Mouse (Mus musculus): ENCODE results near the gene Hspb11. TPM values are rescaled to one million over a fixed set of nuclear protein-coding genes. Genes with fewer than 3 reads are reported as not detected.

Hspb11 gene
- polyA plus RNA-seq, 1 experiment from 2014 or later = 43.9 TPM

GRCm38 (mm10) chr4:107252522-107252921, 871 bp upstream of the Hspb11 start:
- ATAC-seq (ENCODE audit: insufficient number of reproducible peaks, low FRiP score, low TSS enrichment, low read depth) = no peak
- Histone ChIP-seq H3K4me1 (peaks cover 19% of the 10 kb centered on the region), H3K36me3 (no peaks in the 10 kb centered on the region), H3K9ac (peak overlapping the region; percentile 69; the same call in 1 of the 2 replicates), H3K27ac (replicated peaks) (0 out of 2 replicates have a peak overlapping the region, but pooled peaks have one; percentile 61), H3K9me3 (replicated peaks) (no peaks in the 10 kb centered on the region), H3K27me3 (no peaks in the 10 kb centered on the region), H3K4me3 (replicated peaks) (peak overlapping the region; percentile 91), H3K4me2 (replicated peaks) (peak overlapping the region; percentile 65)
- WGBS = under 1% methylated on average over 11 of the region's 11 CpGs

DNA sequence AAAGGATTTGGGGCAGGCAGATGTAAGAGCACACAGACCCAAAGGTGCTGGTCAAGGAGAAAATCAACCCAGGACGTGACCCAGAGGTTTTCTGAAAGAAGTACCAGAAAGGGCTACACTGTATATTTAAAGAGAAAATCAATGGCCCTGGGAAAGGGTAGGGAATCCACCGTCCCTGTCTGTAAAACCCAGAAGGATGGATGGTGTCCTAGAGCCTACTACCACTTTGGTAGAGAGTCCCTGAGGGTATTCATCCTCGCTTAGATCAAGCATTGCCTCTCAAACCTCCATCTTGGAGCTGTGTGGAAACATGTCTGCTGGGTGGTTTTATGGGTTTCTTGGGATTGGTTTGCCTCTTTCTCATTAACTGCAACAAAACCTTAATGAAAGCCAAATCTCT, 1.0 kb downstream of the Hspb11 start:
- H3K9me3 ChIP-seq (replicated peaks) = no peaks in the 10 kb centered on the region
- no peaks in the 10 kb centered on the region for H3K36me3 ChIP-seq
- peak overlapping the region; percentile 76; the same call in 1 of the 2 replicates for H3K27ac ChIP-seq (replicated peaks)
- peak overlapping the region; percentile 68 for H3K9ac ChIP-seq
- no peaks in the 10 kb centered on the region for H3K27me3 ChIP-seq
- H3K4me3 ChIP-seq (replicated peaks) = peak overlapping the region; percentile 91
- H3K4me2 ChIP-seq (replicated peaks) = peak overlapping the region; percentile 56
- H3K4me1 ChIP-seq = peaks cover 17% of the 10 kb centered on the region
- 14% methylated on average over 3 of the region's 3 CpGs for WGBS
- no peak for ATAC-seq (ENCODE audit: insufficient number of reproducible peaks, low FRiP score, low TSS enrichment, low read depth)

DNA sequence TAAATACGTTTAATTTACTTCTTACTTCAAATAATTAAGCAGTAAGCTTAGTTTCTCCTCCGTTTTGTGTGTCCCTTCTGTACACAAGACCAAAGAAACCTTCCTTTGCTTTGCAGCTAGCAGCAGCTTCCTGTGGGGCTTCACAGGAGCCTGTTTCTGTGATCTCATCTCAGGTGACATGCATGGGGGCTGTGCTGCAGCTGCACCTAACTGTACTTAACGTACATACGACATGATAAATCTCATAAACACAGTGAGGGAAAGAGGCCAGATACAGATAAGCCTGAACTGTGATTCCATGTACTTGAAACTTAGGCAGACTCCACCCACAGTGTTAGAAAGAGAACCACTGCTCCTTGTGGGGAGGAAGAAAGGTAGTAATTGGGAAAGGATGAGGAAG, 6.6 kb downstream of the Hspb11 start:
- H3K27me3 ChIP-seq = no peaks in the 10 kb centered on the region
- no peak for ATAC-seq (ENCODE audit: insufficient number of reproducible peaks, low FRiP score, low TSS enrichment, low read depth)
- H3K27ac ChIP-seq (replicated peaks) = no peak overlapping the region
- peaks cover 8% of the 10 kb centered on the region for H3K36me3 ChIP-seq
- no peaks in the 10 kb centered on the region for H3K9me3 ChIP-seq (replicated peaks)
- no peaks in the 10 kb centered on the region for H3K4me1 ChIP-seq
- no peak overlapping the region for H3K4me3 ChIP-seq (replicated peaks)
- H3K9ac ChIP-seq = no peak overlapping the region
- 44% methylated on average over 4 of the region's 4 CpGs for WGBS
- H3K4me2 ChIP-seq (replicated peaks) = no peak overlapping the region

DNA sequence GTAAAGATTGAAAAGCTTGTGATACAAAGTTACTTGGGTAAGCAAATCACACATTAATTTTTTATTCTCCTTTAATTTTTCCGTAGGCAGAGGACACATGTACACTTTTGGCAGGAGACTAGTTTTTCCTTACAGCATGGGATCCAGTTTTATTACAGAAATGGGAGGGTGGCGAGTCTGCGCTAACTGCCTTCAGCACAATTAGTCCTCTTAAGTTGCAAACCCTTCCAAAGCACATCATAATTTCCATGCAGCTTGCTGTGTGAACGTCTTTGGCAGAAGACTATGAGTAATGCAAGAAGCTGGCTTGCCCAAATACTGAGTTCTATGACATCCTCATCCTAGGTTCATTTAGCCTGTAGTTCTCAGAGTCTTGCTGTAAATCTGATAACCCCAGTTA, 20.3 kb downstream of the Hspb11 start:
- no peaks in the 10 kb centered on the region for H3K9me3 ChIP-seq (replicated peaks)
- no peaks in the 10 kb centered on the region for H3K27me3 ChIP-seq
- no peak overlapping the region for H3K4me3 ChIP-seq (replicated peaks)
- peaks cover 9% of the 10 kb centered on the region; the same call in 1 of the 2 replicates for H3K36me3 ChIP-seq
- no peak overlapping the region for H3K4me2 ChIP-seq (replicated peaks)
- no peak overlapping the region for H3K9ac ChIP-seq
- 63% methylated on average over 4 of the region's 4 CpGs for WGBS
- H3K27ac ChIP-seq (replicated peaks) = no peak overlapping the region
- H3K4me1 ChIP-seq = no peaks in the 10 kb centered on the region
- no peak for ATAC-seq (ENCODE audit: insufficient number of reproducible peaks, low FRiP score, low TSS enrichment, low read depth)

- H3K27ac ChIP-seq (replicated peaks) = no peak overlapping the region
- no peaks in the 10 kb centered on the region for H3K27me3 ChIP-seq
- no peak overlapping the region for H3K4me2 ChIP-seq (replicated peaks)
- H3K4me1 ChIP-seq = no peaks in the 10 kb centered on the region
- H3K9ac ChIP-seq = no peak overlapping the region
- H3K9me3 ChIP-seq (replicated peaks) = no peaks in the 10 kb centered on the region
- 64% methylated on average over 5 of the region's 5 CpGs for WGBS
- peaks cover 9% of the 10 kb centered on the region; the same call in 1 of the 2 replicates for H3K36me3 ChIP-seq
- H3K4me3 ChIP-seq (replicated peaks) = no peak overlapping the region
- no peak for ATAC-seq (ENCODE audit: insufficient number of reproducible peaks, low FRiP score, low TSS enrichment, low read depth)
Measured at GRCm38 (mm10) chr4:107274511-107274910, 21.1 kb downstream of the Hspb11 start.

DNA sequence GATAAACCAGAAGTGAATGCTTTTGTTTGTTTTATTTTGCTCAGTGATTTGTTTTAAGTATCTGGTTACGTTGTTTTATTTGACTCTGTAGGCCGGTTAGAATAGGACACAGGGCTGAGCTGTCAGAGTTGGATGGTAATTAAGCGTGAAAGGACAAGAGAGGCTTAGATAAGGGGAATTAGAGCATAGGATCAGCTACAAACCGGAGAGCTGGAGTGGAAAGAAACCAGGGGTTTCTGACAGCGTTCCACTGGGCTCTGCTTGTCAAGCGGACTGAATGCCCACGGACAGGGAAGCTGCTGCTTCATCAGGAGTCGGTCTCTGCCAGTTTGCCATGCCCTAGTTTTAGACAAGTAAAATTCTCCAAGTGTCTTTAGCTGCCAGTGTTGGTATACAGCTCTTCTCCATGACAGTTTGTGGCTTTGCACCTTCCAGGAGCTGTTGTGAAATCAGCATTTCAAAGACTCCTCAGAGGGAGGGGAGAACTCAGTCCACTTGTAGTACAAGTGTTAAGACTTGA, 24.9 kb downstream of the Hspb11 start:
- no peaks in the 10 kb centered on the region for H3K9me3 ChIP-seq (replicated peaks)
- H3K4me2 ChIP-seq (replicated peaks) = no peak overlapping the region
- H3K36me3 ChIP-seq = peaks cover 19% of the 10 kb centered on the region
- 40% methylated on average over 8 of the region's 8 CpGs for WGBS
- ATAC-seq (ENCODE audit: insufficient number of reproducible peaks, low FRiP score, low TSS enrichment, low read depth) = no peak
- no peak overlapping the region for H3K27ac ChIP-seq (replicated peaks)
- H3K27me3 ChIP-seq = no peaks in the 10 kb centered on the region
- no peak overlapping the region for H3K4me3 ChIP-seq (replicated peaks)
- H3K9ac ChIP-seq = no peak overlapping the region
- H3K4me1 ChIP-seq = no peaks in the 10 kb centered on the region

- Histone ChIP-seq H3K4me3 (replicated peaks) (no peak overlapping the region), H3K9ac (no peak overlapping the region), H3K4me1 (no peaks in the 10 kb centered on the region), H3K9me3 (replicated peaks) (no peaks in the 10 kb centered on the region), H3K27me3 (no peaks in the 10 kb centered on the region), H3K36me3 (peaks cover 14% of the 10 kb centered on the region), H3K4me2 (replicated peaks) (no peak overlapping the region), H3K27ac (replicated peaks) (no peak overlapping the region)
- 82% methylated on average over 7 of the region's 7 CpGs for WGBS
- no peak for ATAC-seq (ENCODE audit: insufficient number of reproducible peaks, low FRiP score, low TSS enrichment, low read depth)
Measured at GRCm38 (mm10) chr4:107280843-107281475, 27.6 kb downstream of the Hspb11 start.

- 74% methylated on average over 3 of the region's 3 CpGs for WGBS
- Histone ChIP-seq H3K4me2 (replicated peaks) (no peak overlapping the region), H3K27ac (replicated peaks) (no peak overlapping the region), H3K4me3 (replicated peaks) (no peak overlapping the region), H3K36me3 (peaks cover 6% of the 10 kb centered on the region), H3K4me1 (no peaks in the 10 kb centered on the region), H3K9me3 (replicated peaks) (no peaks in the 10 kb centered on the region), H3K9ac (no peak overlapping the region), H3K27me3 (no peaks in the 10 kb centered on the region)
- ATAC-seq (ENCODE audit: insufficient number of reproducible peaks, low FRiP score, low TSS enrichment, low read depth) = no peak
Measured at GRCm38 (mm10) chr4:107285446-107286200, 32.2 kb downstream of the Hspb11 start.

- Histone ChIP-seq H3K4me3 (replicated peaks) (no peak overlapping the region), H3K9ac (no peak overlapping the region), H3K36me3 (no peaks in the 10 kb centered on the region), H3K4me2 (replicated peaks) (no peak overlapping the region), H3K9me3 (replicated peaks) (no peaks in the 10 kb centered on the region), H3K27me3 (no peaks in the 10 kb centered on the region), H3K27ac (replicated peaks) (no peak overlapping the region), H3K4me1 (no peaks in the 10 kb centered on the region)
- WGBS = 96% methylated on average over 8 of the region's 8 CpGs
- no peak for ATAC-seq (ENCODE audit: insufficient number of reproducible peaks, low FRiP score, low TSS enrichment, low read depth)
Measured at GRCm38 (mm10) chr4:107286386-107286785, 33.0 kb downstream of the Hspb11 start.

- H3K36me3 ChIP-seq = no peaks in the 10 kb centered on the region
- H3K27ac ChIP-seq (replicated peaks) = no peak overlapping the region
- no peaks in the 10 kb centered on the region for H3K9me3 ChIP-seq (replicated peaks)
- no peak overlapping the region for H3K4me2 ChIP-seq (replicated peaks)
- 81% methylated on average over 2 of the region's 2 CpGs for WGBS
- no peaks in the 10 kb centered on the region for H3K27me3 ChIP-seq
- no peak overlapping the region for H3K4me3 ChIP-seq (replicated peaks)
- no peaks in the 10 kb centered on the region for H3K4me1 ChIP-seq
- ATAC-seq (ENCODE audit: insufficient number of reproducible peaks, low FRiP score, low TSS enrichment, low read depth) = no peak
- no peak overlapping the region for H3K9ac ChIP-seq
Measured at GRCm38 (mm10) chr4:107287517-107287916, 34.1 kb downstream of the Hspb11 start.

DNA sequence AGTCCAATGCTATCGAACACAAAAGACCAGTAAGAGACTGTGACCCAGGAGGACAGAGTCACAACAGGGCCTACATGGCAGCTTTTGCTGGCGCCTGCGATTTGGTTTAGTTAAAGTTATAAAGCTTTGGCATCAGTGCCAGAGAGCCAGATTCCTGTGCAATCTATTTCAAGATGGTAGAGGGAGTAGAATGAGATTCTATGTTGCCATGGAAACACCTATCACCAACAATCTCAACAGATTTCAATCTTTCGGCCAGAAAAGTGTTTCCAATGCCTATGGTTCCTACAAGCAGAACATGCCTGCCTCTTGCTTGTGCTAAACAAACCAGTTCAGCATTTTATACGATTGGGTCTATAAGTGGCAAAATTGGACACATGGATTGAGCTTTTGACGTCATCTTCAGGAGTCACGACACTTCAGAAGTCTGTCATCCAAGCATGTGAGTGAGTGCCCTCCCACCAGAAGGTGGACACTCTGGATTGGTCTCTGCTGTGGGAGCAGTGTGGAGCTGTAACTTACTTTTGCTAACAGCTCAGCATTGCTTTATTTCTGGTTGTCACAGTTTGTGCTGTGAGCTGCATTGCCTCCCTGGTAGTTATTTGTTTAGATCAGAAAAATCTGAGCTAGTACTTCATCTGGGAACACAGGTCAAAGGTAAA, 38.3 kb downstream of the Hspb11 start:
- ATAC-seq (ENCODE audit: insufficient number of reproducible peaks, low FRiP score, low TSS enrichment, low read depth) = no peak
- Histone ChIP-seq H3K4me2 (replicated peaks) (no peak overlapping the region), H3K4me3 (replicated peaks) (no peak overlapping the region), H3K27ac (replicated peaks) (no peak overlapping the region), H3K9ac (no peak overlapping the region), H3K9me3 (replicated peaks) (no peaks in the 10 kb centered on the region), H3K36me3 (no peaks in the 10 kb centered on the region), H3K4me1 (no peaks in the 10 kb centered on the region), H3K27me3 (no peaks in the 10 kb centered on the region)
- 78% methylated on average over 7 of the region's 7 CpGs for WGBS
